Mouse (Mus musculus) olfactory bulb, adult 2 months (tissue): ENCODE data around the gene Myt1. TPM values are rescaled to one million over a fixed set of nuclear protein-coding genes. Genes with fewer than 3 reads are reported as not detected.
"Not testable (repeated sequence)": the region's sequence is repeated elsewhere in the genome, so short reads cannot be mapped to it uniquely, and the experiment has no call there.

Source experiments
- H3K27ac ChIP-seq: fragments of 200-500 bp; 2 replicates; pipeline ENCODE4 v1.5.1; 2012; ENCODE audit warnings: low read depth, low read length; ENCODE audit not compliant: insufficient read depth
- H3K4me1 ChIP-seq: fragments of 200-500 bp; 2 replicates; pipeline ENCODE4 v1.6.1; 2012; ENCODE audit warnings: low read length; ENCODE audit not compliant: control insufficient read depth, insufficient read depth
- H3K4me3 ChIP-seq: fragments of 200-500 bp; 2 replicates; pipeline ENCODE4 v1.5.1; 2012; ENCODE audit warnings: mild to moderate bottlenecking, low read depth, low read length, moderate library complexity; ENCODE audit not compliant: insufficient read depth
- CTCF ChIP-seq: fragments of 200-500 bp; IDR thresholded peaks from 2 replicates; pipeline ENCODE4 v1.5.1; 2012; ENCODE audit warnings: low read depth, mild to moderate bottlenecking, low read length, moderate library complexity; ENCODE audit not compliant: insufficient read depth
- POLR2A ChIP-seq: fragments of 200-500 bp; IDR thresholded peaks from 2 replicates; pipeline ENCODE4 v1.6.1; 2012; ENCODE audit warnings: mild to moderate bottlenecking, low read depth, low read length, moderate library complexity; ENCODE audit not compliant: insufficient read depth
- WGBS: fragments of 180-500 bp; shearing (Covaris S2); methylation state at CpG from one replicate; pipeline ENCODE4 v1.1.7; 2018; 5-methylcytosine and 5-hydroxymethylcytosine counted together
- polyA plus RNA-seq: library from polyadenylated mRNA; stranded (reverse); fragments of >200 nt; gene quantifications from 2 replicates; pipeline ENCODE4 v1.2.4, GENCODE M21; 2012; ENCODE audit warnings: low replicate concordance; ENCODE audit not compliant: missing spikeins, insufficient read depth, insufficient read length

Myt1 gene
- polyA plus RNA-seq, 1 experiment = not detected

GRCm38 (mm10) chr2:181769397-181769796, 6.3 kb downstream of the Myt1 start:
- no peak overlapping the region for H3K4me3 ChIP-seq
- no peak overlapping the region for H3K27ac ChIP-seq
- no peak for TF ChIP-seq POLR2A
- TF ChIP-seq CTCF = no peak
- 58% methylated on average over 2 of the region's 2 CpGs for WGBS
- H3K4me1 ChIP-seq = peaks cover 13% of the 10 kb centered on the region

- Histone ChIP-seq H3K4me1 (peaks cover 11% of the 10 kb centered on the region), H3K4me3 (no peak overlapping the region), H3K27ac (peak overlapping the region; percentile 75)
- TF ChIP-seq CTCF (no peak), POLR2A (no peak)
- 28% methylated on average over 2 of the region's 2 CpGs for WGBS
These were observed 10.1 kb downstream of the Myt1 start for GRCm38 (mm10) chr2:181773203-181773602.

- Histone ChIP-seq H3K4me3 (no peak overlapping the region), H3K4me1 (peaks cover 11% of the 10 kb centered on the region), H3K27ac (no peak overlapping the region)
- 52% methylated on average over 1 of the region's 1 CpGs for WGBS
- TF ChIP-seq CTCF (no peak), POLR2A (no peak)
These were observed 12.7 kb downstream of the Myt1 start for GRCm38 (mm10) chr2:181775786-181776185.

- no peak overlapping the region for H3K27ac ChIP-seq
These were observed 14.6 kb downstream of the Myt1 start for GRCm38 (mm10) chr2:181777715-181778114.

GRCm38 (mm10) chr2:181781421-181781820, 18.3 kb downstream of the Myt1 start:
- no peaks in the 10 kb centered on the region for H3K4me1 ChIP-seq
- H3K27ac ChIP-seq = no peak overlapping the region
- no peak for TF ChIP-seq POLR2A
- 17% methylated on average over 1 of the region's 1 CpGs for WGBS
- no peak overlapping the region for H3K4me3 ChIP-seq

More at GRCm38 (mm10) chr2:181777715-181778114, 14.6 kb downstream of the Myt1 start:
- Histone ChIP-seq H3K4me3 (no peak overlapping the region), H3K4me1 (peaks cover 11% of the 10 kb centered on the region)
- WGBS = 60% methylated on average over 2 of the region's 2 CpGs
- no peak for TF ChIP-seq POLR2A
- no peak for TF ChIP-seq CTCF

- 33% methylated on average over 5 of the region's 5 CpGs for WGBS
- TF ChIP-seq CTCF (no peak), POLR2A (no peak)
- no peak overlapping the region for H3K4me3 ChIP-seq
- no peak overlapping the region for H3K27ac ChIP-seq
- no peaks in the 10 kb centered on the region; the same call in 1 of the 2 replicates for H3K4me1 ChIP-seq
These were observed 24.7 kb downstream of the Myt1 start for GRCm38 (mm10) chr2:181787852-181788251.

GRCm38 (mm10) chr2:181789396-181789795, 26.3 kb downstream of the Myt1 start:
- Histone ChIP-seq H3K4me1 (no peaks in the 10 kb centered on the region; the same call in 1 of the 2 replicates), H3K27ac (no peak overlapping the region), H3K4me3 (no peak overlapping the region)
- no peak for TF ChIP-seq CTCF
- TF ChIP-seq POLR2A = no peak
- 53% methylated on average over 6 of the region's 6 CpGs for WGBS

- not testable (repeated sequence) for H3K27ac ChIP-seq, H3K4me3 ChIP-seq, H3K4me1 ChIP-seq
- WGBS = 52% methylated on average over 8 of the region's 8 CpGs
These were observed 30.1 kb downstream of the Myt1 start for GRCm38 (mm10) chr2:181793186-181793585.

- Histone ChIP-seq H3K4me1 (no peaks in the 10 kb centered on the region), H3K4me3 (no peak overlapping the region), H3K27ac (no peak overlapping the region)
- 60% methylated on average over 3 of the region's 3 CpGs for WGBS
- TF ChIP-seq POLR2A (no peak), CTCF (no peak)
These were observed 32.6 kb downstream of the Myt1 start for GRCm38 (mm10) chr2:181795641-181796130.

GRCm38 (mm10) chr2:181797672-181798071, 34.5 kb downstream of the Myt1 start:
- Histone ChIP-seq H3K27ac (no peak overlapping the region), H3K4me1 (no peaks in the 10 kb centered on the region), H3K4me3 (no peak overlapping the region)
- TF ChIP-seq CTCF (no peak), POLR2A (no peak)
- whole genome bisulfite sequencing = 84% methylated on average over 8 of the region's 8 CpGs

- Histone ChIP-seq H3K4me3 (no peak overlapping the region), H3K27ac (no peak overlapping the region), H3K4me1 (no peaks in the 10 kb centered on the region)
- WGBS = 70% methylated on average over 2 of the region's 2 CpGs
- TF ChIP-seq CTCF (no peak), POLR2A (no peak)
These were observed 66.0 kb downstream of the Myt1 start for GRCm38 (mm10) chr2:181829032-181829650.
